Mouse (Mus musculus) ES-E14 (cell line): ENCODE results near the gene Olfml1.

Source experiments
- CHD2 ChIP-seq: IDR thresholded peaks from 2 replicates; pipeline ENCODE4 v1.6.1; 2014; ENCODE audit warnings: mild to moderate bottlenecking, low read depth, low read length, inconsistent platforms
- HCFC1 ChIP-seq: IDR thresholded peaks from 2 replicates; pipeline ENCODE4 v1.6.1; 2012; ENCODE audit warnings: low read length, inconsistent platforms, borderline replicate concordance; ENCODE audit not compliant: insufficient read depth
- ZC3H11A ChIP-seq: IDR thresholded peaks from 2 replicates; pipeline ENCODE4 v1.6.1; 2012; ENCODE audit warnings: low read depth, mild to moderate bottlenecking, inconsistent platforms, low read length, borderline replicate concordance
- ZNF384 ChIP-seq: IDR thresholded peaks from 2 replicates; pipeline ENCODE4 v1.6.1; 2012; ENCODE audit warnings: low read depth, low read length, inconsistent platforms

DNA sequence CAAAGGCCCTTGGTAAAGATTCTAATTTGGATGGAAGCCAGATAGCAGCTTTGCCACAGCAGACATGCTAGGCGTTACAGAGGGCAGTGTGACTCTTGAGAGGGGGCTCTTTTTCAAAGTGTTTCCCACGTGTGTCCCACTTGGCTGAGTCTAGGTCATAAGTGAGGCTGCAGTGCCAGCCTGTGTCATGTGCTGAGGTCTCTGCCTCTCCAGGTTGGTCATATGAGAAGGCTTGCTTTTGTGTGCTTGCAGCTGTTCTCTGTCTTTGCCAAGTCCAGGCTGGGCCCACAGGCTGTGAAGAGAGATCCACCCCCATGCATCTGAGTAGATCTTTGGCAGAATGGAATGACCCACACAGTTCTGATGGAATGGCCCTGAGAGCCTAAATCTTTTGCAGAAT, 25.4 kb downstream of the Olfml1 start:
- TF ChIP-seq HCFC1 (no peak), CHD2 (no peak), ZNF384 (no peak), ZC3H11A (no peak)
